Mouse (Mus musculus): ENCODE measurements around the gene Gtf2a1l. TPM values are rescaled to one million over a fixed set of nuclear protein-coding genes. Genes with fewer than 3 reads are reported as not detected.

Gene Gtf2a1l
- polyA plus RNA-seq, 1 experiment from 2014 or later = 0.20 TPM

- Histone ChIP-seq H3K4me1 (replicated peaks) (no peaks in the 10 kb centered on the region), H3K27ac (ENCODE audit: poor library complexity, severe bottlenecking) (no peak overlapping the region), H3K9ac (no peak overlapping the region), H3K9me3 (replicated peaks) (peaks cover 4% of the 10 kb centered on the region; the same call in 1 of the 2 replicates), H3K4me2 (no peak overlapping the region), H3K4me3 (no peak overlapping the region), H3K27me3 (replicated peaks) (no peaks in the 10 kb centered on the region), H3K36me3 (no peaks in the 10 kb centered on the region)
- no peak for ATAC-seq (ENCODE audit: insufficient number of reproducible peaks, low FRiP score)
- WGBS = 41% methylated on average over 4 of the region's 4 CpGs
Observed at GRCm38 (mm10) chr17:88703112-88703511, 34.7 kb downstream of the Gtf2a1l start.

GRCm38 (mm10) chr17:88706231-88706649 lies 37.8 kb downstream of the Gtf2a1l start:
- H3K4me1 ChIP-seq (replicated peaks) = no peaks in the 10 kb centered on the region
- no peak overlapping the region for H3K4me3 ChIP-seq
- H3K4me2 ChIP-seq = no peak overlapping the region
- ATAC-seq (ENCODE audit: insufficient number of reproducible peaks, low FRiP score) = no peak
- no peak overlapping the region for H3K9ac ChIP-seq
- H3K27ac ChIP-seq (ENCODE audit: poor library complexity, severe bottlenecking) = no peak overlapping the region
- WGBS = 60% methylated on average over 8 of the region's 8 CpGs
- no peaks in the 10 kb centered on the region for H3K27me3 ChIP-seq (replicated peaks)
- no peaks in the 10 kb centered on the region for H3K36me3 ChIP-seq
- H3K9me3 ChIP-seq (replicated peaks) = no peaks in the 10 kb centered on the region

- H3K4me2 ChIP-seq = no peak overlapping the region
- no peak overlapping the region for H3K9ac ChIP-seq
- H3K27ac ChIP-seq (ENCODE audit: poor library complexity, severe bottlenecking) = no peak overlapping the region
- no peaks in the 10 kb centered on the region for H3K36me3 ChIP-seq
- no peak for ATAC-seq (ENCODE audit: insufficient number of reproducible peaks, low FRiP score)
- no peaks in the 10 kb centered on the region for H3K9me3 ChIP-seq (replicated peaks)
- no peaks in the 10 kb centered on the region for H3K4me1 ChIP-seq (replicated peaks)
- 65% methylated on average over 8 of the region's 8 CpGs for WGBS
- 0 out of 2 replicates have a peak, but pooled peaks cover 10% of the 10 kb centered on the region for H3K27me3 ChIP-seq (replicated peaks)
- no peak overlapping the region for H3K4me3 ChIP-seq
Observed at GRCm38 (mm10) chr17:88749646-88750045, 81.2 kb downstream of the Gtf2a1l start.

- Histone ChIP-seq H3K4me2 (peak overlapping the region; percentile 44), H3K9ac (no peak overlapping the region), H3K27me3 (replicated peaks) (peaks cover 22% of the 10 kb centered on the region), H3K4me1 (replicated peaks) (peaks cover 3% of the 10 kb centered on the region), H3K27ac (ENCODE audit: poor library complexity, severe bottlenecking) (no peak overlapping the region), H3K9me3 (replicated peaks) (no peaks in the 10 kb centered on the region), H3K4me3 (no peak overlapping the region), H3K36me3 (no peaks in the 10 kb centered on the region)
- ATAC-seq (ENCODE audit: insufficient number of reproducible peaks, low FRiP score) = no peak
- WGBS = 9% methylated on average over 17 of the region's 17 CpGs
Observed at GRCm38 (mm10) chr17:88752827-88753471, 84.5 kb downstream of the Gtf2a1l start.

- Histone ChIP-seq H3K4me2 (peak overlapping the region; percentile 44), H3K27me3 (replicated peaks) (peaks cover 22% of the 10 kb centered on the region), H3K36me3 (no peaks in the 10 kb centered on the region), H3K9ac (no peak overlapping the region), H3K9me3 (replicated peaks) (no peaks in the 10 kb centered on the region), H3K27ac (ENCODE audit: poor library complexity, severe bottlenecking) (no peak overlapping the region), H3K4me1 (replicated peaks) (peaks cover 8% of the 10 kb centered on the region), H3K4me3 (no peak overlapping the region)
- ATAC-seq (ENCODE audit: insufficient number of reproducible peaks, low FRiP score) = no peak
- WGBS = 47% methylated on average over 12 of the region's 12 CpGs
Observed at GRCm38 (mm10) chr17:88753472-88753857, 85.0 kb downstream of the Gtf2a1l start.

DNA sequence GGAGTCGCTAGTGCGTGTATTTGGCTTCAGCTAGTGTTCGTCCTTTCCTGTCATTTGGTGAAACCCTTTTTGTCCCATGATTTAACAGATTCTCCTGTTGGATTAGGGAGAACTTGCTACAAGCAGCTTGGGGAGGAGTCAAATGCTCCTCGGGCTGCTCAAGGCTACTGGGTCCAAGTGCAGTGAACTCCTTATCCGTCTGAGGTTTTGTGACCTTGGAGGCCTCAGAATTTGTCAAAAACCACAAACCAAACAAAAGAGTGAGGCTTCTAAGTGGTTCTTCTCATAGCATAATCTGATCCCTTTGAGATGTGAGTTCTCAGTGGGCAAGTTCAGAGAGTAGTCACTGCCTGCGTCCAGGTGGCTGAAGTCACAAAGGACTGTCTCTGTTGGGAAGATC lies 87.3 kb downstream of the Gtf2a1l start:
- no peak for ATAC-seq (ENCODE audit: insufficient number of reproducible peaks, low FRiP score)
- 70% methylated on average over 6 of the region's 6 CpGs for WGBS
- H3K27ac ChIP-seq (ENCODE audit: poor library complexity, severe bottlenecking) = no peak overlapping the region

GRCm38 (mm10) chr17:88758003-88758437 lies 89.6 kb downstream of the Gtf2a1l start:
- H3K4me2 ChIP-seq = peak overlapping the region; percentile 24
- WGBS = 11% methylated on average over 9 of the region's 9 CpGs
- H3K36me3 ChIP-seq = no peaks in the 10 kb centered on the region
- H3K27me3 ChIP-seq (replicated peaks) = peaks cover 25% of the 10 kb centered on the region
- ATAC-seq (ENCODE audit: insufficient number of reproducible peaks, low FRiP score) = no peak
- H3K27ac ChIP-seq (ENCODE audit: poor library complexity, severe bottlenecking) = no peak overlapping the region
- no peaks in the 10 kb centered on the region for H3K9me3 ChIP-seq (replicated peaks)
- H3K9ac ChIP-seq = no peak overlapping the region
- H3K4me3 ChIP-seq = no peak overlapping the region
- H3K4me1 ChIP-seq (replicated peaks) = peaks cover 9% of the 10 kb centered on the region

More for the DNA sequence above, 87.3 kb downstream of the Gtf2a1l start:
- no peak overlapping the region for H3K9ac ChIP-seq
- H3K9me3 ChIP-seq (replicated peaks) = no peaks in the 10 kb centered on the region
- no peak overlapping the region for H3K4me3 ChIP-seq
- peaks cover 9% of the 10 kb centered on the region for H3K4me1 ChIP-seq (replicated peaks)
- no peak overlapping the region for H3K4me2 ChIP-seq
- no peaks in the 10 kb centered on the region for H3K36me3 ChIP-seq
- peaks cover 25% of the 10 kb centered on the region for H3K27me3 ChIP-seq (replicated peaks)

GRCm38 (mm10) chr17:88763396-88764135 lies 95.1 kb downstream of the Gtf2a1l start:
- Histone ChIP-seq H3K27ac (ENCODE audit: poor library complexity, severe bottlenecking) (no peak overlapping the region), H3K27me3 (replicated peaks) (0 out of 2 replicates have a peak, but pooled peaks cover 3% of the 10 kb centered on the region), H3K4me2 (no peak overlapping the region), H3K4me1 (replicated peaks) (peaks cover under 1% of the 10 kb centered on the region; the same call in 1 of the 2 replicates), H3K9ac (no peak overlapping the region), H3K9me3 (replicated peaks) (peaks cover 4% of the 10 kb centered on the region), H3K4me3 (no peak overlapping the region), H3K36me3 (no peaks in the 10 kb centered on the region)
- WGBS = 53% methylated on average over 5 of the region's 5 CpGs
- no peak for ATAC-seq (ENCODE audit: insufficient number of reproducible peaks, low FRiP score)

DNA sequence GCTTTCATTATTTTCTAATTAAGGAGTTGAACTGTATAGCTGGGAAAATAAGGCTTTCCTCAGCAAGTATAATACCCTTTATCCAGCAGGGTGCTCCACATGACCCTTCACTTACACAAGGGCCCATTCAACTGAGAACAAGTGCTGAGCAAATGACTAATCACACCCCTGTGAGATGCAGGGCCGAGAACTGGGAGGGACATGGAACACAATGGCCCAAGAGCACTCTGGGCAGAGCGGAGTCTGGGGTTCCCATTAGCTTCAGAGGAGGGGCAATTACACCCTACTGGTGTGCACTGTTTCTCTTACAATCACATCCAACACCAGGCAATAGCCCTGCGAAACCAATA lies 95.7 kb downstream of the Gtf2a1l start:
- WGBS = 66% methylated on average over 3 of the region's 3 CpGs
- Histone ChIP-seq H3K27me3 (replicated peaks) (no peaks in the 10 kb centered on the region), H3K27ac (ENCODE audit: poor library complexity, severe bottlenecking) (no peak overlapping the region), H3K9ac (no peak overlapping the region), H3K9me3 (replicated peaks) (peaks cover 4% of the 10 kb centered on the region), H3K4me3 (no peak overlapping the region), H3K36me3 (no peaks in the 10 kb centered on the region), H3K4me2 (no peak overlapping the region), H3K4me1 (replicated peaks) (no peaks in the 10 kb centered on the region)
- ATAC-seq (ENCODE audit: insufficient number of reproducible peaks, low FRiP score) = no peak
